24 mouse cellular contexts compared by ENCODE assay signal in the genomic region with DNA sequence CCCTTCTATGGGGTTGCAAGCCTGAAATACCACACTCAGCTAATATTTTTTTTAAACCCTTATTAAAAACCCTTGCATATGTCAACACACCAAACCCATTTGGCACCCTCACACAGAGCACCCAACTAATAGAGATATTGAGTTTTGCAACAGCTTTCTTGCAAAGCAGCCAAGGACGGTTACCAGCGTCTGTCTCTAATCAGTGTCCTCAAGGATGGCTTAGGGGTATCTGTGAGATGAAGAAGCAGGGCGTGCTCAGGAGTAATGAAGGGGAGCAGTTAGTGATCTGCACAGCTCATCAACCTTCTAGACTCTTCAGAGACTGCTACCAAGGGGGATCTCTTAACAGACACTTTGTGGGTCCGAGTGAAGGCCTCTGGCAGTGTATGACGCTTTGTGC.
"Had no signal": no experiment of that assay in that cellular context is flagged by ENCODE, and none has a peak within 500 bp of the region (broad histone marks: within the 10 kb centered on the region; RNA-seq: fewer than 3 reads in every experiment).

No protein-coding gene starts in this region.

- H3K27me3 ChIP-seq: heart, embryonic 13.5 days; heart, embryonic 15.5 days; hindbrain, embryonic 15.5 days; limb, embryonic 13.5 days; limb, embryonic 15.5 days; liver, embryonic 13.5 days had no signal

- H3K9me3 ChIP-seq: heart, embryonic 13.5 days; heart, embryonic 15.5 days; hindbrain, embryonic 13.5 days; hindbrain, embryonic 15.5 days; limb, embryonic 13.5 days; limb, embryonic 15.5 days; liver, embryonic 13.5 days had no signal

- H3K4me2 ChIP-seq: heart, embryonic 11.5 days; heart, embryonic 13.5 days; heart, embryonic 15.5 days; hindbrain, embryonic 13.5 days; hindbrain, embryonic 15.5 days; limb, embryonic 13.5 days; limb, embryonic 15.5 days; liver, embryonic 11.5 days; liver, embryonic 13.5 days had no signal

- H3K4me3 ChIP-seq: heart, adult 2 months; heart, embryonic 13.5 days; heart, embryonic 15.5 days; hindbrain, embryonic 13.5 days; hindbrain, embryonic 15.5 days; limb, embryonic 13.5 days; limb, embryonic 15.5 days; liver, embryonic 13.5 days had no signal

- DNase-seq: gastrocnemius, postnatal 14 days; gastrocnemius, postnatal 36 days; heart, adult 11 months; heart, adult 2 months; heart, postnatal 14 days; heart, postnatal 36 days; kidney, adult 11 months; kidney, adult 2 months; kidney, postnatal 14 days; kidney, postnatal 36 days; layer of hippocampus, postnatal 36 days; left cerebral cortex, postnatal 4 days; liver, embryonic 13.5 days had no signal

- H3K27ac ChIP-seq: heart, adult 2 months; heart, embryonic 13.5 days; heart, embryonic 15.5 days; hindbrain, embryonic 13.5 days; hindbrain, embryonic 15.5 days; hindbrain, postnatal 0 days; kidney, postnatal 0 days; limb, embryonic 13.5 days; limb, embryonic 15.5 days; liver, embryonic 13.5 days had no signal

- H3K9ac ChIP-seq: heart, embryonic 13.5 days; heart, embryonic 15.5 days; hindbrain, embryonic 13.5 days; hindbrain, embryonic 15.5 days; limb, embryonic 13.5 days; limb, embryonic 15.5 days; liver, embryonic 13.5 days had no signal

- ATAC-seq: hindbrain, postnatal 0 days; intestine, embryonic 16.5 days had no signal

- H3K4me1 ChIP-seq: heart, embryonic 15.5 days; hindbrain, embryonic 15.5 days; limb, embryonic 13.5 days; limb, embryonic 15.5 days had no signal

- H3K36me3 ChIP-seq: heart, embryonic 13.5 days; heart, embryonic 15.5 days; hindbrain, embryonic 13.5 days; hindbrain, embryonic 15.5 days; limb, embryonic 13.5 days; limb, embryonic 15.5 days; liver, embryonic 13.5 days had no signal
